Mouse (Mus musculus) stomach, postnatal 0 days (tissue): ENCODE results near the gene Slc2a4. TPM values are rescaled to one million over a fixed set of nuclear protein-coding genes. Genes with fewer than 3 reads are reported as not detected.
A peak's percentile ranks its signal among the peaks of the same experiment; 100 is the strongest.

ENCODE experiments used
- ATAC-seq: fragments of 200-750 bp; cut with Nextera tagmentation; 2 replicates; pipeline ENCODE4 v1.8.0; 2017; ENCODE audit not compliant: low FRiP score, low TSS enrichment
- DNase-seq: peaks from one replicate; pipeline ENCODE4 v3.0.0-alpha.2; 2016; ENCODE audit warnings: low spot score
- H3K27ac ChIP-seq: fragments of 300-500 bp; sonication (generic); replicated peaks from 2 replicates; pipeline ENCODE4 v1.5.1; 2014; ENCODE audit warnings: mild to moderate bottlenecking, control low read depth
- H3K27me3 ChIP-seq: fragments of 300-500 bp; sonication (generic); 2 replicates; pipeline ENCODE4 v1.6.1; 2014; ENCODE audit warnings: low read length; ENCODE audit not compliant: control insufficient read depth, insufficient read depth
- H3K36me3 ChIP-seq: fragments of 300-500 bp; sonication (generic); 2 replicates; pipeline ENCODE4 v1.6.1; 2014; ENCODE audit warnings: low read length, mixed read lengths; ENCODE audit not compliant: control insufficient read depth, insufficient read depth
- H3K4me1 ChIP-seq: fragments of 300-500 bp; sonication (generic); replicated peaks from 2 replicates; pipeline ENCODE4 v1.6.1; 2014; ENCODE audit warnings: antibody characterized with exemption; ENCODE audit not compliant: control insufficient read depth, insufficient read depth
- H3K4me2 ChIP-seq: fragments of 300-500 bp; sonication (generic); replicated peaks from 2 replicates; pipeline ENCODE4 v1.6.1; 2014; ENCODE audit warnings: low read depth, mild to moderate bottlenecking, control low read depth, moderate library complexity
- H3K4me3 ChIP-seq: fragments of 300-500 bp; sonication (generic); 2 replicates; pipeline ENCODE4 v1.5.1; 2014; ENCODE audit warnings: low read depth, low read length, control low read depth
- H3K9ac ChIP-seq: fragments of 300-500 bp; sonication (generic); 2 replicates; pipeline ENCODE4 v1.6.1; 2014; ENCODE audit warnings: mild to moderate bottlenecking, low read length, control low read depth, mixed read lengths
- H3K9me3 ChIP-seq: fragments of 300-500 bp; sonication (generic); 2 replicates; pipeline ENCODE4 v1.6.1; 2016; ENCODE audit warnings: low read length; ENCODE audit not compliant: control insufficient read depth
- CTCF ChIP-seq: IDR thresholded peaks from 2 replicates; pipeline ENCODE4 v1.5.1; 2016; ENCODE audit warnings: antibody characterized with exemption, low read depth, mild to moderate bottlenecking, moderate library complexity
- EP300 ChIP-seq: optimal IDR thresholded peaks from 2 replicates; pipeline ENCODE3; 2016; ENCODE audit warnings: antibody characterized with exemption
- WGBS: fragments of 180-500 bp; shearing (Covaris S2); extraction: QIAGEN DNeasy Blood & Tissue Kit; methylation state at CpG from one replicate; pipeline ENCODE4 v1.1.7; 2014; 5-methylcytosine and 5-hydroxymethylcytosine counted together
- polyA plus RNA-seq: library from polyadenylated mRNA; unstranded; fragments of >200 nt; fragmentation: Nextera tagmentation; extraction: Ambion mirVana; gene quantifications from 2 replicates; pipeline ENCODE4 v1.2.1, GENCODE M21; 2015

The Slc2a4 gene
- polyA plus RNA-seq, 1 experiment from 2014 or later, result 36.4 TPM

DNA sequence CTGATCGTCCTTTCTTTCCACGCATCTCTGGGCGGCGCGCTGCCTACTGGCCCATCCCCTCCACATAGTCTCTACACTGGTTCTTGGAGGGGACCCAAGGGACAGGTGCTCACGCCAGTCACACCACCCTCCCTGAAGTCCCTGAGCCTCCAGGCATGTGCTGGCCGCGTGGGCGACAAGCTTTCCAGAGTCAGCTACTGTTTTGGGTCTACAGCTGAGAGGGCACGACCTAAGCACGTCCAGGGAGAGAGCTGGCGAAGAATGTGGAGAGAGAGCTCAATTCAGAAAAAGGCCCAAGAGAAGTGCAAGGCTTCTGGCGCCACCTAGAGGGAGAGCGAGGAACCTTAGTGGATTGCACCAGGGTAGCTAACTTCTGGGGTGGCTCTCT lies 769 bp upstream of the Slc2a4 start:
- TF ChIP-seq CTCF (peak; percentile 97), EP300 (no peak)
- peak; percentile 58 for ATAC-seq

DNA sequence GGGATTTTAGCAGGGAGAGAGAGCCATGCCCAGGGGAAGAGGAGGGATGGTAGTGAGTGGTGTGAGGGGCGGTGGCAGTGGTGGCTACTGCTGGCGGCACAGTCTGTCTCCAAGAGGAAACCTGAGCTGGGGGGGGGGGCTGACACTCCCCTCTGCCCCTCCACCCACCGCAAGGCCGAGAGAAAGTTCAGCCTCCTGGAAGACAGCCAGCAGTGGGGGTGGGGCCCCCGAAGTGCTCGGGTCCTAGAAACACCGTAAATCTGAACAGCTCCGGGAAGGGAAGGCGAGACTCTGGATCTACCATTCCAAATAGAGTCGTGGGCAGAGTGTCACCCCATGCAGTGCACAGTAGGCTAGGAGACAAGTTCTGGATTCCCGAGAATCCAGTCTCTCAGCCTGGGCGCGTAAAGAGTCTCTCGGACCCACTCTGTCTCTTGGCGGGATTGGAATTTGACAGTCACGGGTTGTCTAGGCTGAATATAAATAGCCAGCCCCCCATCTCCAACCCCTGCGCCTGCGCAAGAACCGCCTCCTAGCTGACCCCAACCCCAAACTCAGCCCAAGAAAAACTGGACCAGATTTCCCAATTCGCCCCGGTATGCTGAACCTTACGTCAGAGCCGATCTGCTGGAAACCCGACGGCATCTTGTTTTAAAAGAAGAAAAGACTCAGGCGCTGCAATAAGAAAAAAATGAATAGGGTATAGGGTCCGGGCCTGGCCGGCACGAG lies 487 bp downstream of the Slc2a4 start:
- WGBS, result 5% methylated on average over 28 of the region's 29 CpGs
- TF ChIP-seq CTCF (no peak), EP300 (no peak)
- H3K4me2 ChIP-seq, result peak overlapping the region; percentile 66
- peaks cover 3% of the 10 kb centered on the region; the same call in 1 of the 2 replicates for H3K36me3 ChIP-seq
- H3K4me1 ChIP-seq, result no peaks in the 10 kb centered on the region
- H3K27me3 ChIP-seq, result no peaks in the 10 kb centered on the region
- H3K9ac ChIP-seq, result peak overlapping the region; percentile 63
- peak; percentile 51 for DNase-seq
- peak; percentile 39; the same call in 1 of the 2 replicates for ATAC-seq
- H3K9me3 ChIP-seq, result no peaks in the 10 kb centered on the region
- H3K4me3 ChIP-seq, result peak overlapping the region; percentile 49
- H3K27ac ChIP-seq, result peak overlapping the region; percentile 89

More for the DNA sequence above, 769 bp upstream of the Slc2a4 start:
- Histone ChIP-seq H3K27ac (peak overlapping the region; percentile 89), H3K9me3 (no peaks in the 10 kb centered on the region), H3K4me2 (peak overlapping the region; percentile 66), H3K27me3 (no peaks in the 10 kb centered on the region), H3K4me3 (peak overlapping the region; percentile 49), H3K4me1 (no peaks in the 10 kb centered on the region), H3K36me3 (peaks cover 3% of the 10 kb centered on the region; the same call in 1 of the 2 replicates), H3K9ac (no peak overlapping the region)
- 0% methylated on average over 14 of the region's 14 CpGs for WGBS
- DNase-seq, result peak; percentile 90

DNA sequence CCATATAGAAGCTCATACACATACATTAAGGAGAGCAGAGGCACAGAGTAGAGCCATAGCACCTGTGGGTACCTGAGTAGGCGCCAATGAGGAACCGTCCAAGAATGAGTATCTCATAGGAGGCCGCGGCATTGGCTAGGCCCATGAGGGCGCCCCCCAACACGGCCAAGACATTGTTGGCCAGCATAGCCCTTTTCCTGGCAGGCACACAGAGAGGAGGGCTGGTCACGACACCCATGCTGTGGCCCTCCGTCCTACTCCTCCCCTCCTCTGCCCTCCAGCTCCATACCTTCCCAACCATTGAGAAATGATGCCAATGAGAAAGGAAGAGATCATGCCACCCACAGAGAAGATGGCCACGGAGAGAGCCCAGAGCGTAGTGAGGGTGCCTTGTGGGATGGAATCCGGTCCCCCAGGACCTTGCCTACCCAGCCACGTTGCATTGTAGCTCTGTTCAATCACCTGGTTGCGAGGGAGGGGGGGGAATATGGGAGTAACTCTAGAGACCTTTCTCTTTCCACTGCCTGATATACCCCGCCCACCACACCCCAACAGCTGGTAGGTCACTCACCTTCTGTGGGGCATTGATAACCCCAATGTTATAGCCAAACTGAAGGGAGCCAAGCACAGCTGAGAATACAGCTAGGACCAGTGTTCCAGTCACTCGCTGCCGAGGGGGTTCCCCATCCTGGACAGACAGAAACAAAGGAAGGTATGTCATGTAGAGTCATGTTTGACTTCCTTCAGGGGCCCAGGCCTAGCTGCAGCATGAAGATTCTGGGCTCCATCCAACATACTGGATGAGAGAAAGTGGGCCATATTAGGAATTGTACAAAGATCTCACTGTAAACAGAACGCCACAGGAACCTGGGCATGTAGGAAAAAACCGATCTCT lies 1.7 kb downstream of the Slc2a4 start:
- WGBS, result 74% methylated on average over 18 of the region's 18 CpGs
- peaks cover 3% of the 10 kb centered on the region; the same call in 1 of the 2 replicates for H3K36me3 ChIP-seq
- no peaks in the 10 kb centered on the region for H3K4me1 ChIP-seq
- peak overlapping the region; percentile 66 for H3K4me2 ChIP-seq
- ATAC-seq, result no peak
- no peak for TF ChIP-seq CTCF
- TF ChIP-seq EP300, result no peak
- H3K9ac ChIP-seq, result peak overlapping the region; percentile 45
- DNase-seq, result no peak
- no peaks in the 10 kb centered on the region for H3K27me3 ChIP-seq
- peak overlapping the region; percentile 89 for H3K27ac ChIP-seq
- H3K9me3 ChIP-seq, result no peaks in the 10 kb centered on the region
- peak overlapping the region; percentile 49 for H3K4me3 ChIP-seq

DNA sequence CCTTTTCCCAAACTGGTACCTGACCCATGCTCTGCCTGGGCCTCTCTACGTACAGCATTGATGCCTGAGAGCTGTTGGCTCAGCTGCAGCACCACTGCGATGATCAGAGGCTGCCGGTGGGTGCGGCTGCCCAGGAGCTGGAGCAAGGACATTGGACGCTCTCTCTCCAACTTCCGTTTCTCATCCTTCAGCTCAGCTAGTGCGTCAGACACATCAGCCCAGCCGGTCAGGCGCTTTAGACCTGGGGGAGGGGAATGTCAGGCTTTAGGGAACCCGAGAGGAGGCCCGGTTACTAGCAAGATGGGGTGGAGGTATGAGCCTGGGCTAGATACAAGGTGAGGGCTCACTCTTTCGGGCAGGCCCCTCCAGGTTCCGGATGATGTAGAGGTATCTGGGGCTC lies 2.8 kb downstream of the Slc2a4 start:
- Histone ChIP-seq H3K27ac (no peak overlapping the region), H3K4me3 (no peak overlapping the region), H3K9me3 (no peaks in the 10 kb centered on the region), H3K4me2 (no peak overlapping the region), H3K36me3 (peaks cover 3% of the 10 kb centered on the region; the same call in 1 of the 2 replicates), H3K9ac (no peak overlapping the region), H3K4me1 (no peaks in the 10 kb centered on the region), H3K27me3 (no peaks in the 10 kb centered on the region)
- WGBS, result 73% methylated on average over 13 of the region's 13 CpGs
- TF ChIP-seq CTCF (no peak), EP300 (no peak)
- DNase-seq (no peak), ATAC-seq (no peak)

DNA sequence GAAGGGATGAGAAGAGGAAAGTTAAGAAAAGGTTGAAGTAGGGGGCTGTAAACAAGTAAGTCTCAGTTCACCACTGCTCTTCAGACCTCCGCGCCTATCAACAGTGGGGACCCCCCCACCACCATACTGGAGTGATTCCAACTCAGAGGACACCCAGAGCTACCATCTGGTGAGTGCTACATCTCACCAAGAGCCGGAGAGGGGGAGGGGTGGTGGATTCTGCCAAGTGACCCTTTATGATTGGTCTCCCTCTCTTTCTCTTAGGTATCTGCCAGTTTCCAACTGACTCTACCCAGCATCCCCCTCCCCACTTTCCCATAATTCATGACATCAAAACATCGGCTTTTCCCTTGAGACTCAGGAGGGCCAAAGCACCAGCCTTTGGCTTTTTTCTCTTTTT lies 7.0 kb downstream of the Slc2a4 start:
- H3K9me3 ChIP-seq, result no peaks in the 10 kb centered on the region
- no peak overlapping the region for H3K9ac ChIP-seq
- no peaks in the 10 kb centered on the region for H3K27me3 ChIP-seq
- WGBS, result 81% methylated on average over 4 of the region's 4 CpGs
- H3K4me2 ChIP-seq, result no peak overlapping the region
- H3K4me3 ChIP-seq, result no peak overlapping the region
- peaks cover 3% of the 10 kb centered on the region; the same call in 1 of the 2 replicates for H3K36me3 ChIP-seq
- DNase-seq (no peak), ATAC-seq (no peak)
- H3K4me1 ChIP-seq, result peaks cover 3% of the 10 kb centered on the region
- H3K27ac ChIP-seq, result no peak overlapping the region
- TF ChIP-seq CTCF (no peak), EP300 (no peak)
